Mouse (Mus musculus) liver, embryonic 14.5 days (tissue): ENCODE data around the gene Zfp664. TPM values are rescaled to one million over a fixed set of nuclear protein-coding genes. Genes with fewer than 3 reads are reported as not detected.

ENCODE experiments used
- ATAC-seq: fragments of 200-750 bp; cut with Nextera tagmentation; 2 replicates; pipeline ENCODE4 v1.8.0; 2017; ENCODE audit warnings: moderate number of reproducible peaks, mild to moderate bottlenecking, moderate library complexity; ENCODE audit not compliant: insufficient read depth
- DNase-seq, 3 experiments: peaks; one replicate each; pipeline ENCODE4 v3.0.0-alpha.2; 2012 to 2013; ENCODE audit warnings: low read depth in 3 of 3, low spot score in 3 of 3
- H3K27ac ChIP-seq: fragments of 300-500 bp; sonication (generic); 2 replicates; pipeline ENCODE4 v1.5.1; 2014; ENCODE audit warnings: moderate library complexity, mild to moderate bottlenecking, control low read depth, inconsistent platforms
- H3K27me3 ChIP-seq: fragments of 300-500 bp; sonication (generic); 2 replicates; pipeline ENCODE4 v1.6.1; 2014; ENCODE audit warnings: mild to moderate bottlenecking, low read length, moderate library complexity; ENCODE audit not compliant: control insufficient read depth, insufficient read depth
- H3K36me3 ChIP-seq: fragments of 300-500 bp; sonication (generic); replicated peaks from 2 replicates; pipeline ENCODE4 v1.6.1; 2014; ENCODE audit warnings: low read depth; ENCODE audit not compliant: control insufficient read depth, insufficient read depth
- H3K4me1 ChIP-seq, 2 experiments: fragments of 200-500 bp in 1 of 2; fragments of 300-500 bp in 1 of 2; sonication (generic) in 1 of 2; replicated peaks; 2 replicates each; pipeline ENCODE4 v1.6.1; 2012 to 2014; ENCODE audit warnings: antibody characterized with exemption in 1 of 2, inconsistent platforms in 1 of 2, low read length in 1 of 2; ENCODE audit not compliant: control insufficient read depth in 2 of 2, insufficient read depth in 2 of 2
- H3K4me2 ChIP-seq: fragments of 300-500 bp; sonication (generic); 2 replicates; pipeline ENCODE4 v1.6.1; 2014; ENCODE audit warnings: low read depth, mild to moderate bottlenecking, control low read depth, moderate library complexity
- H3K4me3 ChIP-seq, 2 experiments: fragments of 200-500 bp in 1 of 2; fragments of 300-500 bp in 1 of 2; sonication (generic) in 1 of 2; 2 replicates each; pipeline ENCODE4 v1.5.1; 2012 to 2014; ENCODE audit warnings: low read depth in 2 of 2, low read length in 2 of 2, mild to moderate bottlenecking in 2 of 2, control low read depth in 1 of 2, inconsistent platforms in 1 of 2, moderate library complexity in 1 of 2; ENCODE audit not compliant: insufficient read depth in 1 of 2
- H3K9ac ChIP-seq: fragments of 300-500 bp; sonication (generic); replicated peaks from 2 replicates; pipeline ENCODE4 v1.6.1; 2014; ENCODE audit warnings: mild to moderate bottlenecking, control low read depth, moderate library complexity
- H3K9me3 ChIP-seq: fragments of 300-500 bp; sonication (generic); 2 replicates; pipeline ENCODE4 v1.6.1; 2016; ENCODE audit warnings: low read length, mixed read lengths; ENCODE audit not compliant: control insufficient read depth
- CTCF ChIP-seq: IDR thresholded peaks from 2 replicates; pipeline ENCODE4 v1.5.1; 2016; ENCODE audit warnings: antibody characterized with exemption, low read depth, control low read depth
- EP300 ChIP-seq: IDR thresholded peaks from 2 replicates; pipeline ENCODE4 v1.6.1; 2016; ENCODE audit warnings: antibody characterized with exemption, low read depth
- WGBS: fragments of 180-500 bp; shearing (Covaris S2); extraction: QIAGEN DNeasy Blood & Tissue Kit; methylation state at CpG from one replicate; pipeline ENCODE4 v1.1.7; 2014; ENCODE audit not compliant: insufficient replicate concordance; 5-methylcytosine and 5-hydroxymethylcytosine counted together
- polyA plus RNA-seq, 2 experiments: library from polyadenylated mRNA; depleted of rRNA in 1 of 2; stranded (reverse) in 1 of 2; unstranded in 1 of 2; fragments of >200 nt; fragmentation: Nextera tagmentation in 1 of 2; extraction: Ambion mirVana in 1 of 2; gene quantifications; 2 replicates each; pipeline versions ENCODE4 v1.2.1 to v1.2.3; 2012 to 2014

Gene Zfp664
- polyA plus RNA-seq, 2 experiments: 7.9 to 10.6 TPM

- no peaks in the 10 kb centered on the region for H3K36me3 ChIP-seq
- TF ChIP-seq EP300 (no peak), CTCF (no peak)
- H3K27me3 ChIP-seq: no peaks in the 10 kb centered on the region
- H3K9ac ChIP-seq: no peak overlapping the region
- H3K4me2 ChIP-seq: no peak overlapping the region
- no peaks in the 10 kb centered on the region for H3K9me3 ChIP-seq
- DNase-seq (no peak), ATAC-seq (no peak)
- no peak overlapping the region for H3K4me3 ChIP-seq
- H3K27ac ChIP-seq: no peak overlapping the region
- H3K4me1 ChIP-seq: no peaks in the 10 kb centered on the region
- 71% methylated on average over 17 of the region's 17 CpGs for WGBS
Measured at GRCm38 (mm10) chr5:124951333-124951732, 88.8 kb downstream of the Zfp664 start.

Other genes starting within 250 kb of the Zfp664 start
- gene Atp6v0a2, start 234.1 kb upstream of the Zfp664 start, polyA plus RNA-seq (2012; rRNA removed): 5.3 and 5.6 TPM in 2 replicates
- 10.3 and 12.9 TPM in 2 replicates for gene Atp6v0a2, start 234.1 kb upstream of the Zfp664 start, polyA plus RNA-seq (2014; fragmentation: Nextera tagmentation; extraction: Ambion mirVana)
- gene Dnah10, start 137.6 kb upstream of the Zfp664 start, polyA plus RNA-seq (2012; rRNA removed): 0.02 TPM in 2 replicates
- not detected in 2 replicates for gene Dnah10, start 137.6 kb upstream of the Zfp664 start, polyA plus RNA-seq (2014; fragmentation: Nextera tagmentation; extraction: Ambion mirVana)
- gene Ccdc92, start 267 bp upstream of the Zfp664 start, polyA plus RNA-seq (2012; rRNA removed): 0.22 and 0.38 TPM in 2 replicates
- 0.14 and 0.21 TPM in 2 replicates for gene Ccdc92, start 267 bp upstream of the Zfp664 start, polyA plus RNA-seq (2014; fragmentation: Nextera tagmentation; extraction: Ambion mirVana)
- 0.38 TPM in 2 replicates for gene Rflna, start 140.5 kb downstream of the Zfp664 start, polyA plus RNA-seq (2012; rRNA removed)
- gene Rflna, start 140.5 kb downstream of the Zfp664 start, polyA plus RNA-seq (2014; fragmentation: Nextera tagmentation; extraction: Ambion mirVana): 0.15 and 0.32 TPM in 2 replicates